Mouse (Mus musculus): ENCODE results near the gene Mapkap1.

Gene Mapkap1

GRCm38 (mm10) chr2:34630445-34630844 lies 223.9 kb downstream of the Mapkap1 start:
- CTCF ChIA-PET = no interaction called here

- CTCF ChIA-PET = interaction anchor here (0.6 kb wide), 1 partner anchor 692 kb away, joined by 9 read pairs; no protein-coding TSS in a partner anchor
Observed at GRCm38 (mm10) chr2:34632051-34632450, 225.5 kb downstream of the Mapkap1 start.

GRCm38 (mm10) chr2:34635249-34636165 lies 228.9 kb downstream of the Mapkap1 start:
- CTCF ChIA-PET = no interaction called here

GRCm38 (mm10) chr2:34638955-34639650 lies 232.5 kb downstream of the Mapkap1 start:
- CTCF ChIA-PET = interaction anchor here (0.6 kb wide), 2 partner anchors 47 to 428 kb away, joined by 6 to 7 read pairs; no protein-coding TSS in a partner anchor

- CTCF ChIA-PET = interaction anchor here (0.6 to 0.7 kb wide), 3 partner anchors 46 to 1413 kb away, joined by 3 to 7 read pairs (median 6); no protein-coding TSS in a partner anchor
Observed at GRCm38 (mm10) chr2:34639725-34640124, 233.2 kb downstream of the Mapkap1 start.

- CTCF ChIA-PET = no interaction called here
Observed at GRCm38 (mm10) chr2:34642351-34642750, 235.8 kb downstream of the Mapkap1 start.

GRCm38 (mm10) chr2:34644571-34645526 lies 238.3 kb downstream of the Mapkap1 start:
- CTCF ChIA-PET = interaction anchor here (0.6 to 0.7 kb wide), 3 partner anchors 11 to 671 kb away, joined by 4 to 7 read pairs (median 5); no protein-coding TSS in a partner anchor

- CTCF ChIA-PET = interaction anchor here (0.6 to 0.7 kb wide), 4 partner anchors 10 to 672 kb away, joined by 3 to 7 read pairs (median 4); no protein-coding TSS in a partner anchor
Observed at GRCm38 (mm10) chr2:34645851-34646540, 239.4 kb downstream of the Mapkap1 start.

- CTCF ChIA-PET = interaction anchor here (0.6 kb wide), 1 partner anchor 357 kb away, joined by 3 read pairs; no protein-coding TSS in a partner anchor
Observed at GRCm38 (mm10) chr2:34646541-34646865, 239.9 kb downstream of the Mapkap1 start.

GRCm38 (mm10) chr2:34647410-34647809 lies 240.8 kb downstream of the Mapkap1 start:
- CTCF ChIA-PET = no interaction called here

- CTCF ChIA-PET = no interaction called here
Observed at GRCm38 (mm10) chr2:34667820-34668219, 261.2 kb downstream of the Mapkap1 start.

GRCm38 (mm10) chr2:34668440-34669191 lies 262.0 kb downstream of the Mapkap1 start:
- CTCF ChIA-PET = no interaction called here

GRCm38 (mm10) chr2:34669203-34669746 lies 262.7 kb downstream of the Mapkap1 start:
- CTCF ChIA-PET = no interaction called here

- CTCF ChIA-PET = interaction anchor here (0.7 kb wide), 1 partner anchor 144 kb away, joined by 3 read pairs; no protein-coding TSS in a partner anchor
Observed at GRCm38 (mm10) chr2:34670470-34670869, 263.9 kb downstream of the Mapkap1 start.

GRCm38 (mm10) chr2:34671385-34672026 lies 264.9 kb downstream of the Mapkap1 start:
- CTCF ChIA-PET = no interaction called here

GRCm38 (mm10) chr2:34673846-34674245 lies 267.3 kb downstream of the Mapkap1 start:
- CTCF ChIA-PET = no interaction called here
